Mouse (Mus musculus) cortical plate, adult 2 months (tissue): ENCODE data around the gene Acot1. TPM values are rescaled to one million over a fixed set of nuclear protein-coding genes. Genes with fewer than 3 reads are reported as not detected.
"Not testable (repeated sequence)": the region's sequence is repeated elsewhere in the genome, so short reads cannot be mapped to it uniquely, and the experiment has no call there.

Experiments
- H3K27ac ChIP-seq: fragments of 200-500 bp; 2 replicates; pipeline ENCODE4 v1.5.1; 2012; ENCODE audit warnings: low read length, control low read depth, inconsistent platforms; ENCODE audit not compliant: insufficient read depth
- H3K4me1 ChIP-seq: fragments of 200-500 bp; 2 replicates; pipeline ENCODE4 v1.6.1; 2011; ENCODE audit warnings: low read length; ENCODE audit not compliant: control insufficient read depth, insufficient read depth
- H3K4me3 ChIP-seq: fragments of 200-500 bp; 2 replicates; pipeline ENCODE4 v1.5.1; 2011; ENCODE audit warnings: mild to moderate bottlenecking, low read length, control low read depth; ENCODE audit not compliant: insufficient read depth
- CTCF ChIP-seq: fragments of 200-500 bp; IDR thresholded peaks from 2 replicates; pipeline ENCODE4 v1.5.1; 2011; ENCODE audit warnings: mild to moderate bottlenecking, control low read depth, low read length; ENCODE audit not compliant: insufficient read depth; ENCODE audit errors: extremely low read depth
- POLR2A ChIP-seq: fragments of 200-500 bp; IDR thresholded peaks from 2 replicates; pipeline ENCODE4 v1.6.1; 2011; ENCODE audit warnings: mild to moderate bottlenecking, low read length, control low read depth; ENCODE audit not compliant: insufficient read depth; ENCODE audit errors: extremely low read depth
- polyA plus RNA-seq: library from polyadenylated mRNA; depleted of rRNA; stranded (reverse); fragments of >200 nt; gene quantifications from 2 replicates; pipeline ENCODE4 v1.2.3, GENCODE M21; 2012

Gene Acot1
- polyA plus RNA-seq, 1 experiment, result 16.4 TPM

DNA sequence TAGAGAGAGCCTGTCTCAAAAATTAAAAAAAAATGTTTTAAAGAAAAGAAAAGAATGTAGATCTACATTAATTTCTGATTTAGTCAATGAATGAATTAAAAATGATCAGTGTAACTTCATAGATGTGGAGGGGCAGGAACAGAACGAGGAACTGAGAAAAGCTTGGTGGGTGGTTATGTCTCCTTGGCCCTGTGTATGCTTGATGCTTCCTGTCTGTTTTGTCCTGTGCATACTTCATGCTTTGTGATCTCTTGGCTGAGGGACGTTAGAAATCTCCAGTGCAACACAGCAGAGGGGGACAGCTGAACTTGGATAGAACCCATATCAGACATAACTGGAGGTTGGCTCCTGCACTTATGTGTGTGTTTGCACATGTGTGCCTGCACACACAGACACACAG is 12.1 kb upstream of the Acot1 start:
- no peak for TF ChIP-seq POLR2A
- no peak for TF ChIP-seq CTCF
- H3K4me1 ChIP-seq, result peaks cover 3% of the 10 kb centered on the region
- no peak overlapping the region for H3K4me3 ChIP-seq
- H3K27ac ChIP-seq, result no peak overlapping the region

DNA sequence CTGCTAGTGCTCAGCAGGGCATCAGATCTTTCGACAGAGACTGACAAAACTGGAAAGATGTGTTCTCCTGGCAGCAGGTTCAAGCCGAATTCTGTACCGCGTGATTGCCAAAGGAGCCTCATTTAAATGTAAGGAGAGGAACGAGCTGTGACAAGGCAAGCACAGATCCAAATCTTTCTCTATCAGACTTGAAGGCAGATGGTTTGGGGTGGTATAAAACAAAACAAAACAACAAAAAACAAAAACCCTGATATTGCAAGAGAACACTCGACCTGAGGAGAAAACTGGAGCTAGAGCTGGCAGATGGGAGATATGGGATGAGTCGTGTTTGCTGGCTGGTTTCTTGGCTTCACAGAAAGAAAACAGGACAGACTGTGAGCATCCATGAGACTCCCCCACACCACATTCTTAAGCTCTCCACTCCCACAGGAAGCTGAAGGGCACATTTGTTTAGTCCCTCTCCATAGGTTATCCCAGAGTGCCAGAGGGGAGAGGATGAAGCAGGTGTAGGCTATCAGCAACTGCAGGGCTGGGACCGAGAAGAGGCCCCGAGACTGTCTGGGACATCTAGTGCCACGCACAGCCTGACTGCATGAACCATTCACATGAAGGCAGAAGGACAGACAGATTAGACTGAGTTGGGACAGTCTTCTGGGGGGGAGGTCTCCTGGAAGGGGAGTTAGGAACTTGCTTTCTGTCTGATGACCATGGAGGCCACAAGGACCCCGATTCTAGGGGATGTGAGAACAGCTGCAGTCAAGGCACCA is 10.8 kb upstream of the Acot1 start:
- Histone ChIP-seq H3K4me1 (peaks cover 3% of the 10 kb centered on the region), H3K4me3 (no peak overlapping the region), H3K27ac (no peak overlapping the region)
- TF ChIP-seq CTCF, result no peak
- no peak for TF ChIP-seq POLR2A

DNA sequence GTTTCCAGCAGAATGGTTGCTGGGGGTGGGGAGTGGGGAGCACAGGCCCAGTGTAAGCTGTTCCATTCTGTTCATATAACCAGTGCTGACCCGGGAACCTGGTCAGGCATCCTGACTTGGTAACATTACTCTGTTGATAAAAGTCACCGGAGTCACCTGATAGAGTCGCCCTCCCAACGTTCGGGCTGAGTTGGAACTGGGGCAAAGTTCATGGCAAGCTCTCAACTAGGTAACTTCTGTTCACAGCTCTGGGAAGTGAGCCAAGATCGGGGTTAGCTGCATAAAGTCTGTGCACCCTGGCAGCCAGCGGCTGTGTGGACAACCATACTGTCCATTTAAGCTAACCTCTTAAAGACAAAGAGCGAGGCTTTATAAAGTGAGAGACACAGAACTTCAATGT is 10.1 kb upstream of the Acot1 start:
- not testable (repeated sequence) for H3K27ac ChIP-seq, H3K4me1 ChIP-seq, H3K4me3 ChIP-seq

DNA sequence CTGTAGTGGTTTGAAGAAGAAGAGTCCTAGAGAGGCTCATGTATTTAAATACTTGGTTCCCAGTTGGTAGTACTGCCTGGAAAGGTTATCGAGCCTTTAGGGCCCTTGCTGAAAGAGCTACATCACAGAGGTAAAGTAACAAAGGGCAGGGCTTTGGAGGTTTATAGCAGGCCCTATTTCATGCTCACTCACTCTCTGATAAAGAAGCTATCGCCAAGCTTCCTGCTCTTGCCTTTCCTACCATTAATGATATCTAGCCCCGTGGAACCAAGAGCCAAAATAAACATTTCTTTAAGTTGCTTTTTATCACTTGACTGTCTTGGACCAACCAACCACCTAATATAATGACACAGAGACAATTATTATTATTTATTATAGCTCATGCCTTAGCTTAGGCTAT is 8.9 kb upstream of the Acot1 start:
- TF ChIP-seq POLR2A (no peak), CTCF (no peak)
- no peak overlapping the region for H3K27ac ChIP-seq
- no peak overlapping the region for H3K4me3 ChIP-seq
- peaks cover 3% of the 10 kb centered on the region for H3K4me1 ChIP-seq

DNA sequence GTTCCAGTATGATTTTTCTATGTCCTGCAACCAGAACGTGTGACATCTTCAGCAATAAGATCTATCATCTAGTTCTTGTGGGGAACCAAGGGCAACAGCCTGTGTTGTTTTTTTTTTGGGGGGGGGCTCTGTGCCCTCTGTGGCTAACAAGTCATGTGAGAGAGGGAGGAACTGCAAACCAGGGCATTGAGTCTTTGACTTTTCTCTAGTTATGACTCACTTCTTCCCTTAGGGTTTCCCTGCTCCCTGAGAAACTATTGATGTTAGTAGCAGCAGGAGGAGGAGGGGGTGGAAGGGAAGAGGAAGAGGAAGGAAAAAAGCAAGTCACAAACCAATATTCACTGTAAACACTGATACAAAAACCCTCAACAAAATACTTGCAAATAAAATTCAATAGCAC is 5.4 kb upstream of the Acot1 start:
- no peak for TF ChIP-seq POLR2A
- no peak for TF ChIP-seq CTCF
- H3K4me3 ChIP-seq, result no peak overlapping the region
- no peak overlapping the region for H3K27ac ChIP-seq
- no peaks in the 10 kb centered on the region for H3K4me1 ChIP-seq

DNA sequence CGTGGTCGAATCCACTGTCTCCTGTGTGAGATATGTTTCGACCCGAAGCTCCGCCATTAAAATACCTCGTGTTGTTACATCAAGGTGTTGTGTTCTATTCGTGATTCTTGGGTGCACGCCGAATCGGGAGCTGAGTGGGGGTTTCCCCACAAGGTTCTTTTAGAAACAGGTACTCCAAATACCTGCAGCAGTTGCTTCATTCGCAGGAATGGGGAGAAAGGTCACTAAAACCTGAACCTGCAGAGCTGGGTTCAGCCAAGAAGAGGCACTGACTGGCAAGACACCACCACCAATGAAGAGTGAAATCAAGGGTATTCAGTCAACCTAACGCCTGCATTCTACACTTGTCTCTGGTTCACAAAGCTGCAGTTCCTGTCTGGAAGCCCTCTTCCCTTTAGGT is 1.0 kb upstream of the Acot1 start:
- TF ChIP-seq POLR2A (no peak), CTCF (no peak)
- Histone ChIP-seq H3K27ac (no peak overlapping the region), H3K4me3 (no peak overlapping the region), H3K4me1 (peaks cover 2% of the 10 kb centered on the region)

DNA sequence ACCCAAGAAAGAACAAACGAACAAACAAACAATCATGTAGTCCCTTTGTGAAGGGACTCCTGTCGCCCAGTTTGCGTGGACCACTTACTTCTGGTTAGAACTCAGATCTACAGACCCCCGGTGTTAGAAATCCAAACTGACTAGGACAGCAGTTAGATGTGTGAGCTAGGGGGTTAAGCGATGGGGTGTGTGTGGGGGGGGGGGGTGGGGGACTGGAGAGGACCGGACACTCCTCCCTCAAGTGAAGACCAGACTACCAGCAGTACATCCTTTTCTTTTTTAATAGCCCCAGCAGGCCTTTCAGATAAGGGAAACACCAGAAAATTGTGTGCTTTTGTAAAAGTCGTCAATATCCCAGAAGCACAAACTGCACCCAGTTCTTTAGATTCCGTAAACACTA is 561 bp upstream of the Acot1 start:
- H3K27ac ChIP-seq, result no peak overlapping the region
- no peak for TF ChIP-seq POLR2A
- TF ChIP-seq CTCF, result no peak
- peaks cover 4% of the 10 kb centered on the region for H3K4me1 ChIP-seq
- no peak overlapping the region; the same call in 1 of the 2 replicates for H3K4me3 ChIP-seq

DNA sequence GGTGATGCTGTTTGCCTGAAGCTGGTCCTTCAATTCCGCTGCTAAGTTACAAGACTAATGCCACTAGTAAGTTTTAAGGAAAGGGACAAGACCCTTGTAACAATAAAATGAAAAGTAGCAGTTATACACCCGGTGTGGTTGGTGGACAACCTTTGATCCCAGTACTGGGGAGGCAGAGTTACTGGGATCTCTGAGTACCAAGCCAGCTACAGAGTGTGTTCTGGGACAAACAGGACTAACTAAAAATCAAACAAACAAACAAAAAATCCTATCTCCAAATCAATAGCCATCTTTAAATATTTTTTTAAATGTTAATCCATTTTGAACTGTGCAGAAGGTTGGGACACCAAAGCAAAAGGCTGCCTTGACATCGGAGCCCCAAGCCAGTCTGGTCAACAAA is 911 bp downstream of the Acot1 start:
- peaks cover 5% of the 10 kb centered on the region for H3K4me1 ChIP-seq
- TF ChIP-seq CTCF (no peak), POLR2A (no peak)
- no peak overlapping the region for H3K4me3 ChIP-seq
- no peak overlapping the region for H3K27ac ChIP-seq

DNA sequence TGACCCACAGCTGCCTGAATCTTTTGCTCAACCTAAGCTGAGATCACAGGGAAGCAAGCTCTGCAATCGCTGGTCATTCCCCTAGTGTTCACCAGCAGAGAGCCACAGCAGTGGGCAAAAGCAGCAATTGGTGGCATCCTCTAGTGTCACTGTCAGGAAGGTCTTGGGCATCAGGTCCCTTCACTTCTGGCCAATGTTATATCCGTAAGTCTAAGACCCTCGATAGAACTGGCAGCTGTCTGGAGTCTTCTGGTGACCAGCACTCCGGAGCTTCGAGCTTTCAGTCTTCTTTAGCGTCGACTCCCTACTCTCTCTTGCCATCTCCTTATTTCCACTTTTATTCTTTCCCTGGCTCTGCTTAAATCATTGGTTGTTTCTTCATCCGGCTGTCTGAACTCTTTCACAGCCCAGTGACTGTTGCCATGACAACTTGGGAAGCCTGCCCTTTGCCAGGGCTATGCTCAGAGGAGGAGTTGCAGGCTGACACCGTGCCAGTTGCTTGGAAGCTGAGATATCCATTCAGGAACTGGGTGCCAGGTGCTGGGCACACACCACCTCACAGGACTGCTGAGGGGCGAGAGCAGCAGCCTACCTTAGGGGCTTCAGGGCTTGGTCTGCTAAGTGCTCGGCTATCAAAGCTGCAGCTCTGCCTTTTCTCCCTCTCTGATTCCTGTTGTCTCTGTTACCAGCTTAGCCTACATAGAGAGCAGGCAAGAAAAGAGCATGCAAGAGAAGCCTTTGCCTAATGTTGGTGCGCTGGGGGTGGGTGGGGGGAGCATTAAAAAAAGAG is 2.2 kb downstream of the Acot1 start:
- no peak overlapping the region for H3K27ac ChIP-seq
- H3K4me3 ChIP-seq, result no peak overlapping the region
- no peak for TF ChIP-seq POLR2A
- TF ChIP-seq CTCF, result no peak
- peaks cover 5% of the 10 kb centered on the region for H3K4me1 ChIP-seq

DNA sequence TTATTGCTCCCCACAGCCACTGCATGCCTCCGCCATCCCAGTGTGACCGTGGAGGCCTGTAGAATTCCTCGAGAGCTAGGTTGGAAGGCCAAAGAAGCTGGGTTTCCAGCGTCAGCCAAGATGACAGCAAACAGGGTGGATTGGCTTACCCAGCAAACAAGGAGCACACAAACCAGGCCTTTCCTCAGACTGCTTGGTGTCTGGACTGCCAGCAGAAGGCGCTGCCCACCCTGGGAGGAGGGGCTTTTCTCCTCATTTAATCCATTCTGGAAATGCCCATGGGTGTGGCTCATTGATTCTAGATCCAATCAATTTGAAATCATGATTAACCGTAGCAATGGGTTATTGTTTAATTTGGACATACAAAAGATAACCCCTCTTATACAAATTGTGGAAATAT is 3.8 kb downstream of the Acot1 start:
- Histone ChIP-seq H3K4me3 (no peak overlapping the region), H3K27ac (no peak overlapping the region), H3K4me1 (peaks cover 5% of the 10 kb centered on the region)
- TF ChIP-seq CTCF (no peak), POLR2A (no peak)
